Mouse (Mus musculus) lung, adult 18-20 months (tissue): ENCODE measurements around the gene Tmem38b.

Experiments used
- DNase-seq, 2 experiments: peaks; one replicate each; pipeline ENCODE4 v3.0.0; 2022; ENCODE audit warnings: mixed read lengths in 2 of 2

Gene Tmem38b

DNA sequence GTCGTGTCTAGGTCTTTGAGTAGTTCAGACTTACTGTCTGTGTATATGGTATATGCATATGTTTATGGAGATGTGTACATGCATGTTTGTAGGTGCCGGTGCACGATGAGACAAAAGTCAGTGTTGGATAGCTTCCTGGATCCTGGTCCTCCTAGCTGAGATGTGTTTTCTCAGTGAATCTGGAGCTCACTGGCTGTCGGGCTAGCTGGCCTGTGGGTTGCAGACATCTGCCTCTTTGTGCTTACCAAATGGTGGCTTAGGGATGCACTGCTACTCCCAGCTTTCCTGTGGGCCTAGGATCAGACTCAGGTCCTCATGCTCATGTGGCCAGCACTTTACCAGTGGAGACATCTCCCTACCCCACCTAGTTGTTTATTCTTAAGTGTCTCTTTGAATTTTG lies 4.2 kb downstream of the Tmem38b start:
- DNase-seq, result no peak

GRCm38 (mm10) chr4:53830579-53830978 lies 4.7 kb downstream of the Tmem38b start:
- DNase-seq, result no peak

DNA sequence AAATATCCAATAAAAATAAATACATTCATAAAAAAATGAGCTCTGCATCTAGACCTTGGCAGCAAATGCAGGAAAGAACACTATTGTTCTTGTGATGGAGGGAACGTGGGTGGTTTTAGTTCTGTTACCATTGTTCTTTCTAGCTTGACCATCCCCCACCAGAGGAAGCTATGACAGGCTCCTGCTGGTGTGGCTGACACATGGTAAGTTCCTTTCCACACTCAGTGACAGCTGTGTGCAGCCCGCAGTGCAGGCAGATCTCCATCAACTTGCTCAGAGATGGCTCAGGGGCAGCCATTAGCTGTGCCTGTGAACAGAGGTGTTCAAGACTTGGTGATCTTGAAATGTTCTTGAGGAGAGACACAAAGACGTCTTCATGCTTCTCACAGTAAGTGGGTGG lies 6.5 kb downstream of the Tmem38b start:
- DNase-seq, result peak; percentile 18 to 27

- no peak for DNase-seq
Measured at GRCm38 (mm10) chr4:53836978-53837377, 11.1 kb downstream of the Tmem38b start.

DNA sequence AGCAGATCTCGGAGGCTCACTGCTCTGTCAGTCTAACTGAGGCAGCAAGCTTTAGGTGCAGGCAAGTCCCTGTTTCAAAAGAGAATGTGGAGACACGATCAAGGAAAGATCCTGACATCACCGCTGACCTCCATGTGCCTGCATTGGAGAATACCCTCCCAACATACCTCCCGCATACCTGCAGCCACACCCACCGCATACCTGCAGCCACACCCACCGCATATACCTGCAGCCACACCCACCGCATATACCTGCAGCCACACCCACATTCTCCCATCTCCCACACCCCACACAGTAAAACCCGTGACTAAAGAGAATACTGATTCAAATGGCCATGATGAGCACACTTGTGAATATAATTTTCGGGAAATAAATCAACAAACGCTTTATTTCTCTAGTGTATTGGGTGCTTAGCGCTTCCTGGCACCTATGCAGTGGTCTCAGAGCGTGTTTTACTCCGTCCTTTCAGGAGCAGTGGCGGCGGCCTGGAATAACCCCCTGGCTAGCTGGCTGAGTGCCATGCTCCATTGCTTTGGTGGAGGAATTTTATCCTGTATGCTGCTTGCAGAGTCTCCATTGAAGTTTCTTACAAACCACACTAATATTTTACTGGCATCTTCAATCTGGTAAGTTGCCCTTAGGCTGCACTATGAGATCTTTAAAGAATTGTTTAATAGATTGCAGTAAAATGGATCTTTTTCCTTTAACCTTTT lies 14.5 kb downstream of the Tmem38b start:
- no peak for DNase-seq

DNA sequence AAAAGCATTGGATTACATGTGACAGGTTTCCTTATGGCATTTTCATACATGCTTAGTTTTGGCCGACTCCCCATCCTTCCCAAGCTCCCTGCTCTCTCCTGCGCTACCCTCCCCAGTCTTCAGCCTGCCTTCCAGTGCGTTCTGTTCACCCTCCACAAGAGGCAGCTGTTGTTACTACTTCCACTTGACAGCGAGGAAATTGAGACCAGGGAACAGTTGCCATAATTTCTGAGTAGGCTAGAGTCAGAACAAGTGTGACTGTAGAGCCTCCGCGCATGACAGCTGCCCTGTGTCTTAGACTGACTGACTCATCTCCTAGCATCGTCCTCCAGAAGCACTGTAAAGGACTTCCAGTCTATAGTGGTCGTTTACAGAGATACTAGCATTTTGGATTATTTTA lies 17.7 kb downstream of the Tmem38b start:
- no peak for DNase-seq

DNA sequence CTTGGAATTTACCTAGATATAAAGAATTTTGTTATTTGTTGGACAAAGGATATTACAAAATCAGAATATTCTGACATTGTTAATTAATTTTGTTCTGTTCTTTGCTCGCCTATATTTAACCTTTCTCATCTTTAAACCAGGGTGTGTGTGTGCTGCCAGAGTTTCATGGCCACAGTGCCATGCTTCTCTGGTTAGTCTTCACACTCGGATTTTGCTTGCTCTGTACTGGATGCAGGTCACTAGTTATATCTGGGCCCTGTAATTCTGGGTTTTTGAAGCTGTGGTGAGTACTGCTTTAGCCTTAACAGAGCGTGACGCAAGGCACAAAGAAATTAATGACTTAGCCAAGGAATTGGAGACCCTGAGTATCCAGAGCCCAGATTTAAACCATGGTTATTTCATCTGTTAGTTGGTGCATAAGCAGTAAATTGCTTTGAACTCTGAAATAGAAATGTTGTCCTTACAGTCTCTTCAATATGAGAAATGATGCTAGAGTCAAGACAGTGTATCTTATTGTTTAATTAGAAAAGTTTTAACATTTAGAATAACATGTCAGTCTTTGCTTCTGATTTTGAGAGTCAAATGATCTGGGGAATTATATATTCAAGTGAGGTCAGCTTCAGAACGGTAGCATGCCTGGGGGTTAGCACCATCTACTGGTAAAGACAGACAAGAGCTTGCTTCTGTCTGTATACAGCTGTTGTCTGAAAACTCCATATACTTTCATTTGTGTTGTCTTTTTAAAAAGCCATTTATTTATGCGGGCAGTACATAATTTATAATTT lies 19.2 kb downstream of the Tmem38b start:
- DNase-seq, result peak; percentile 19 to 48

DNA sequence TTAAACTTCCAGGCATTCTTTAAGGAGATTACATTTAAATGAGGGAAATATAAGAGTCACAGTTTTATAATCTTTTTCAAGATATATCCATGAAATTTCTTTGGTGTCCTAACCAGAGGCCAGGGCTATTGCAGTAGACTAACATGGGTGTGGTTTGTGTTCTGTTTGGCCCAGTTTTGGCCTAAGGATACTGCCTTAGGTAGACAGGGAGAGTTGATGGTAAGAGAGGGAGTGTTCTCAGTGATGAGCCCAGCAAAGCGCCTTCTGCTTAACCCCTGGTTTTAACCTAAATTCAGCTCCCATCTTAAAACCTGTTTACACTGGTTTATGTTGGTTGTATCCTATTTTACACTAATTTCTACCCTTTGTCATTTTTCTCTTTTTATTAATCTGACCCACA lies 19.8 kb downstream of the Tmem38b start:
- no peak for DNase-seq

- no peak for DNase-seq
Measured at GRCm38 (mm10) chr4:53846326-53846725, 20.5 kb downstream of the Tmem38b start.

GRCm38 (mm10) chr4:53847541-53847940 lies 21.7 kb downstream of the Tmem38b start:
- DNase-seq, result no peak

GRCm38 (mm10) chr4:53848308-53848707 lies 22.5 kb downstream of the Tmem38b start:
- DNase-seq, result no peak

DNA sequence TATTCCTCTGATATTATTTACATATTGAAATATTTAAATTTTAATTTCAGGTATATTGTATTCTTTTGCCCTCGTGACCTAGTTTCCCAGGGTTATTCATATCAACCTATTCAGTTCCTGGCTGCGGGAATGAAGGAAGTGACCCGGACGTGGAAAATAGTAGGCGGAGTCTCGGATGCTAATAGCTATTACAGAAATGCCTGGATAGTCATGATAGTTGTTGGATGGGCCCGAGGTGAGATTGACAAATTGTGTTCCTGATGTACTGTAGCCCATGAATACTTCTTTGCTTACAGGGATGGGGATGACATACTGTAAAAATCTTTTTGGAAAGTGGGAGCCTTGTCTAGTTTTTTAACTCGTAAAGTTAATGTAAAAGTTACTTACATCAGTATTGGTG lies 23.0 kb downstream of the Tmem38b start:
- DNase-seq, result no peak

GRCm38 (mm10) chr4:53849804-53850203 lies 24.0 kb downstream of the Tmem38b start:
- no peak for DNase-seq

DNA sequence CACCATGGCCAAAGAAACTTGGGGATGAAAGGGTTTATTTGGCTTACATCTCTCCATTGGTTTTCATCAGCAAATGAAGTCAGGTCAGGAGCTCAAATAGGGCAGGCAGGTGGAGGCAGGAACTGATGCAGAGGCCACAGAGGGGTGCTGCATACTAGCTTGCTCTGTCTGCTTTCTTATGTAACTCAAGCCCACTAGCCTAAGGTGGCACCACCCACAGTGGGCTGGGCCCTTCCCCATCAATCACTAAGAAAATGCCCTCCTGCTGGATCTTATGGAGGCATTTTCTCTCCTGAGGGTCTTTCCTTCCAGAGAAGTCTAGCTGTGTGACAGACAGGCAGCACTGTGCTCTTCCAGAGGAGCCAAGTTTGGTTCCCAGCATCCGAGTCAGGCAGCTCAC lies 27.5 kb downstream of the Tmem38b start:
- no peak for DNase-seq

GRCm38 (mm10) chr4:53859944-53860343 lies 34.1 kb downstream of the Tmem38b start:
- no peak for DNase-seq

DNA sequence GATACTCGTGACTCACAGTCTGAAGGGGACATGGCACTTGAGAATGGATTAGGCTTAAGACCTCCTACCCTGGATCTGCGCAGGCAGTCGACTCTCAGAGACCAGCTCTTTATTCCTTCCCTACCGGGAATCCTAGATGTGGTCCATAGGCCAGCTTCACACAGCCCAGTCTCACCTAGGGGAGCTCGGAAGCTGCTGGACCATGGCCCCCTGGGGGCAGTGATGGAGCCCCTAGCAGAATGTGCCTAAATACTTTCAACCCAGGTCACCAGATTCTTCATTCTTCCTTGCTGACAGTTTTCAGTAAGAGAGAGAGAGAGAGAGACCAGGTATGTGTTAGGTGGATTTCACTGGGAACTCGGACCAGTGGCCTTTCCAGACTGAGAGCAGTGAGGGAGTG lies 36.3 kb downstream of the Tmem38b start:
- DNase-seq, result no peak

- no peak for DNase-seq
Measured at GRCm38 (mm10) chr4:53864098-53864820, 38.4 kb downstream of the Tmem38b start.

- DNase-seq, result no peak
Measured at GRCm38 (mm10) chr4:53866459-53866858, 40.6 kb downstream of the Tmem38b start.

GRCm38 (mm10) chr4:53878542-53879417 lies 52.9 kb downstream of the Tmem38b start:
- DNase-seq, result no peak

- no peak for DNase-seq
Measured at GRCm38 (mm10) chr4:53882921-53883682, 57.3 kb downstream of the Tmem38b start.

- peak in 1 of 2 experiments; percentile 18 for DNase-seq
Measured at GRCm38 (mm10) chr4:53884351-53885245, 58.8 kb downstream of the Tmem38b start.
